Mouse (Mus musculus): ENCODE results near the gene Slc39a13. TPM values are rescaled to one million over a fixed set of nuclear protein-coding genes. Genes with fewer than 3 reads are reported as not detected.
A peak's percentile ranks its signal among the peaks of the same experiment; 100 is the strongest.
"Not testable (repeated sequence)": the region's sequence is repeated elsewhere in the genome, so short reads cannot be mapped to it uniquely, and the experiment has no call there.

The Slc39a13 gene
- polyA plus RNA-seq, 1 experiment, result 15.6 TPM

DNA sequence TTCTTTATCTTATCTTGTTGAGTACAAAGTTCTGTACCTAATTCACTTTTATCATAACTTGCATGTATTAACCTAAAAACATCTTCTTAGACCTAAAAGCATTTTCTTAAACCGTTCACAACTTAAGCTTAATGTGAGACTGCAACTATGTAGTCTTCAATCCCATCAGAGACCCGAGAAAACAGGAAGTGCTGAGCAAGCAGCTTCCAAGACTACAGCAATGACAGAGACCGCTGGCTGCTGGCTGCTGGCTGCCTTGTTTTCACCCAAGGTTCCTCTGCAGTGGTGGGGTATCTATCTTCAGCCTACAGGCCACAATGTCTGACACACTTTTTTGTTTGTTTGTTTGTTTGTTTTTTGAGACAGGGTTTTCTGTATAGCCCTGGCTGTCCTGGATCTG lies 18.3 kb downstream of the Slc39a13 start:
- TF ChIP-seq CTCF (IDR thresholded peaks at IDR 0.05; ENCODE audit: control insufficient read depth, insufficient read depth, low read length) (no peak), POLR2A (IDR thresholded peaks at IDR 0.05; ENCODE audit: borderline replicate concordance, control insufficient read depth, low read depth, low read length) (no peak)
- Histone ChIP-seq H3K4me3 (replicated peaks; ENCODE audit: control insufficient read depth, low read depth, low read length) (no peak overlapping the region), H3K4me1 (ENCODE audit: control insufficient read depth, insufficient read depth, low read length) (peaks cover 1% of the 10 kb centered on the region; the same call in 1 of the 2 replicates), H3K27ac (ENCODE audit: control insufficient read depth, insufficient read depth, low read depth, low read length, poor library complexity) (no peak overlapping the region)
- 26% methylated on average over 3 of the region's 3 CpGs for whole genome bisulfite sequencing

DNA sequence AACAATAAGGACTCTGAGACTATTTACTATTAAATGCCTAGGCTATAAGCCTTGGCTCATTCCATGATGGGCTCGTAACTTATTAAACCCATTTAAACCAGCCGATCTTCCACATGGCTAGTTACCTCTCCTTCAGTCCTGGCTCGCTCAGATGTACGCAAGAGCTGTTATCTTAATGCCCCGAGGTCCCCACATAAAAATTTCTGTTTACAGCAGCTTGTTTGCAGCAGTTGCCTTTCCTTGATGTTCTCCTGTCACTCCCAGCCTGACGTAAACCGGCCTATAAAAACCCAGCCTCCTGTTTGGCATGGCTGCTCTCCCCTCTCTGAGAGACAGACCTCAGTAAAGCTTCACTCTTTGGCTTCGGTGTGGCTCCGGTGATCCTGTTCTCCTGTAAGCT lies 22.9 kb downstream of the Slc39a13 start:
- Histone ChIP-seq H3K4me1 (ENCODE audit: control insufficient read depth, insufficient read depth, low read length) (no peaks in the 10 kb centered on the region), H3K27ac (ENCODE audit: control insufficient read depth, insufficient read depth, low read depth, low read length, poor library complexity) (no peak overlapping the region), H3K4me3 (replicated peaks; ENCODE audit: control insufficient read depth, low read depth, low read length) (no peak overlapping the region)
- TF ChIP-seq CTCF (IDR thresholded peaks at IDR 0.05; ENCODE audit: control insufficient read depth, insufficient read depth, low read length) (no peak), POLR2A (IDR thresholded peaks at IDR 0.05; ENCODE audit: borderline replicate concordance, control insufficient read depth, low read depth, low read length) (no peak)
- WGBS, result 74% methylated on average over 9 of the region's 9 CpGs

DNA sequence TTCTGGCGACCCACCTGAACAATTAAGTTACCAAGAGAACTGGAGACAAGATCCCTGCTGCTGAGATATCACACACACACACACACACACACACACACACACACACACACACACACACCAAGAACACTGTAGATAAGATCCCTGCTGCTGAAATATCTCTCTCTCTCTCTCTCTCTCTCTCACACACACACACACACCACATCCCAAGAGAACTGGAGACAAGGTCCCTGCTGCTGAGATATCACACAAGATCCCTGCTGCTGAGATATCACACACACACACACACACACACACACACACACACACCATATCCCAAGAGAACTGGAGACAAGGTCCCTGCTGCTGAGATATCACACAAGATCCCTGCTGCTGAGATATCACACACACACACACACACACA lies 24.4 kb downstream of the Slc39a13 start:
- H3K4me1 ChIP-seq (ENCODE audit: control insufficient read depth, insufficient read depth, low read length); H3K4me3 ChIP-seq (replicated peaks; ENCODE audit: control insufficient read depth, low read depth, low read length); H3K27ac ChIP-seq (ENCODE audit: control insufficient read depth, insufficient read depth, low read depth, low read length, poor library complexity): not testable (repeated sequence)
- 50% methylated on average over 1 of the region's 1 CpGs for WGBS

DNA sequence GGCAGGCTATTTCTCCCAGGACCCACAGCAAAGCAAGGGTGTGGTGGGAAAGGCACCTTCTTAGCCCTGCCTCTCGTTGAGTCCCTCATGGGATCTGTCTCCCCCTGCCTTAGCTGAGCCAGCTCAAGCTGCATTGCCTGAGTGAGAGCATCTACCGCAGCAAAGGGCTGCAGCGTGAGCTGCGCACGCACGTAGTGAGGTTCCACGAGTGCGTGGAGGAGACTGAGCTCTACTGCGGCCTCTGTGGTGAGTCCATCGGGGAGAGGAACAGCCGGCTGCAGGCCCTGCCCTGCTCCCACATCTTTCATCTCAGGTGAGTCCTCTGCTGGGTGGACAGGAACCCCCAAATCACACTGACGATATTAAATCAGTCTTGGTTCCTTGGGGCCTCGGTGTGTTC lies 25.5 kb downstream of the Slc39a13 start:
- Histone ChIP-seq H3K4me3 (replicated peaks; ENCODE audit: control insufficient read depth, low read depth, low read length) (no peak overlapping the region), H3K4me1 (ENCODE audit: control insufficient read depth, insufficient read depth, low read length) (no peaks in the 10 kb centered on the region), H3K27ac (ENCODE audit: control insufficient read depth, insufficient read depth, low read depth, low read length, poor library complexity) (no peak overlapping the region)
- no peak for TF ChIP-seq CTCF (IDR thresholded peaks at IDR 0.05; ENCODE audit: control insufficient read depth, insufficient read depth, low read length)
- no peak for TF ChIP-seq POLR2A (IDR thresholded peaks at IDR 0.05; ENCODE audit: borderline replicate concordance, control insufficient read depth, low read depth, low read length)
- 84% methylated on average over 13 of the region's 13 CpGs for WGBS

DNA sequence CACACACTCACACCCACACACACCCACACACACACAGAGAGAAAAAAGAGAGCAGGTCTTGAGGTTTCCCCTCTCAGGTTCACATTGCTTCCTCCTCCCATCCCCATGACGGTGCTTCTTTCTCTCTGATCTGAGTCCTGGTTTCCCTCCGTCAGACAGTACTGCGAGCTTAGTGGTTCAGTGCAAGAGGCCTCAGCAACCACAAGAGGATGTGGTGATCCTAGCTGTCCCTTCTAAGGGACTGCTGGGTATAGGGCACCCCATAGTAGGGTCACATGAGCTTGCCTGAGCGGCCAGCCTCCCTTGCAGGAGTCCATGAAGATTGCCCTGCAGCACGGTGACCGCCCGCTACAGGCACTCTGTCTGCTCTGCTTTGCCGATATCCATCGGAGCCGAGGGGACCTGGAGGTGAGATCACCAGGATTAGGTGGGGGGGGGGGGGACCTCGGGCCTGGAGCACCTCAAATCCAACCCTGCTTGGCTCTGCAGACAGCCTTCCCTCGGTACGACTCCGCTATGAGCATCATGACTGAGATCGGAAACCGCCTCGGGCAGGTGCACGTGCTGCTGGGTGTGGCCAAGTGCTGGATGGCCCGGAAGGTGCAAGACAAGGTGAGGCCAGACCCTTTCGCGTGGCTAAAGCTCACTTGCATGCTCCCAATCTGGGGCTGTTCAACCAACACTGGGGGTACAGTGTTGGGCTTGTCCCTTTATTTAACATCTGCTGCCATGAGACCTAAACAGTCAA lies 27.4 kb downstream of the Slc39a13 start:
- TF ChIP-seq CTCF (IDR thresholded peaks at IDR 0.05; ENCODE audit: control insufficient read depth, insufficient read depth, low read length) (no peak), POLR2A (IDR thresholded peaks at IDR 0.05; ENCODE audit: borderline replicate concordance, control insufficient read depth, low read depth, low read length) (no peak)
- Histone ChIP-seq H3K4me3 (replicated peaks; ENCODE audit: control insufficient read depth, low read depth, low read length) (no peak overlapping the region), H3K27ac (ENCODE audit: control insufficient read depth, insufficient read depth, low read depth, low read length, poor library complexity) (no peak overlapping the region), H3K4me1 (ENCODE audit: control insufficient read depth, insufficient read depth, low read length) (no peaks in the 10 kb centered on the region)
- WGBS, result 30% methylated on average over 21 of the region's 21 CpGs

DNA sequence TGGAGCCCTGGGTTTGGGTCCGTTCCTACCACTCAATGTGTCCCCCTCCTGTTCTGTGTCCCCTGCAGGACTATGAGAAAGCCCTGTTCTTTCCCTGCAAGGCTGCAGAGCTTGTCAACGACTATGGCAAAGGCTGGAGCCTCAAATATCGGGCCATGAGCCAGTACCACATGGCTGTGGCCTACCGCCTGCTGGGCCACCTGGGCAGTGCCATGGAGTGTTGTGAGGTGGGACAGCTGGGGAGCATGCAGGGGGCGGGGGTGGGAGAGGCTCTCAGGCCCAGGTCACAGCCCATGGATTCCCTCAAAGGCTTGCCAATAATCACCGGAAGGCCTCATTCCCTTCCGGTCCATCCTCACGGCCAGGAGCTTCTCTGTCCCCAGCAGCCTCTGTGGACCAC lies 28.4 kb downstream of the Slc39a13 start:
- TF ChIP-seq POLR2A (IDR thresholded peaks at IDR 0.05; ENCODE audit: borderline replicate concordance, control insufficient read depth, low read depth, low read length) (no peak), CTCF (IDR thresholded peaks at IDR 0.05; ENCODE audit: control insufficient read depth, insufficient read depth, low read length) (no peak)
- Histone ChIP-seq H3K27ac (ENCODE audit: control insufficient read depth, insufficient read depth, low read depth, low read length, poor library complexity) (no peak overlapping the region), H3K4me1 (ENCODE audit: control insufficient read depth, insufficient read depth, low read length) (no peaks in the 10 kb centered on the region), H3K4me3 (replicated peaks; ENCODE audit: control insufficient read depth, low read depth, low read length) (no peak overlapping the region)
- WGBS, result 73% methylated on average over 8 of the region's 8 CpGs

DNA sequence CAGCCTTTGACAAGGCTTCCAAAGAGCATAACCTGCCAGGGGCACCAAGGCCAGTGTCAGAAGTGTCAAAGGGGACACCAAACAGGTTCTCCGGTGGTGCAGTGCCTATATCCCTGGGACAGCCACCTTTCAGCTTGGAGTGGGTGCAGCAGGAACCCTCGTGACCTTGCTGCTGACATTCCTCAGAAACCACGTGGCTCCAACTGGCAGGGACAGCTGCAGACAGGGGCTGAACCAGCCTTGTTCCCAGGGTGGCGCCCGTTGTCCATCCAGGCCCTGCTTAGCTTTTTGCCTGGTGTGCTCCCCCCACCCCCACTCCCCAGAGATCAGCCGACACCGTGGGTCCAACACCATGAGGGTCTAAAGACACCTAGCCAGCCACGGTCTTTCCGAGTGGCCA lies 34.8 kb downstream of the Slc39a13 start, which contains the start of gene Rapsn:
Rapsn (plus strand) TSS at position 236 of the 400 bp plus-strand sequence.
- no peak within 1 kb of the TSS for H3K4me3 ChIP-seq (replicated peaks; ENCODE audit: control insufficient read depth, low read depth, low read length)
- no peak within 1 kb of the TSS for H3K27ac ChIP-seq (ENCODE audit: control insufficient read depth, insufficient read depth, low read depth, low read length, poor library complexity)
- H3K4me1 ChIP-seq (ENCODE audit: control insufficient read depth, insufficient read depth, low read length), result no peaks in the 10 kb centered on the region
- no peak for TF ChIP-seq POLR2A (IDR thresholded peaks at IDR 0.05; ENCODE audit: borderline replicate concordance, control insufficient read depth, low read depth, low read length)
- TF ChIP-seq CTCF (IDR thresholded peaks at IDR 0.05; ENCODE audit: control insufficient read depth, insufficient read depth, low read length), result no peak
- WGBS, result 75% methylated on average over 9 of the region's 9 CpGs

DNA sequence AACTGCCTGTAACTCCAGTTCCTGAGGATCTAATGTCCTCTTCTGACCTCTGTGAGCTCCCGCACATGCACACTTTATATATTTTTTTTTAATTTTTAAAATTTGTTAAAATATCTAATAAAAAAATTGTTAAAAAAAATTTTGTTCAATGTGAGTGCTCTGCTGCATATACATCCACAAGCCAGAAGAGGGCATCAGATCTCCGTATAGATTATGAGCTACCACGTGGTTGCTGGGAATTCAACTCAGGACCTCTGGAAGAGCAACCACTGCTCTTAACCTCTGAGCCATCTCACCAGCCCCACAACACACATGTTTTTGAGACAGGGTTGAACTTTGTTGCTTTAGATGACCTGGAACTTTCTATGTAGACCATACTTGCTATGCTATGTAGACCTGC lies 37.2 kb downstream of the Slc39a13 start:
- TF ChIP-seq POLR2A (IDR thresholded peaks at IDR 0.05; ENCODE audit: borderline replicate concordance, control insufficient read depth, low read depth, low read length), result no peak
- 0 out of 2 replicates have a peak, but pooled peaks have one; percentile 6 for TF ChIP-seq CTCF (IDR thresholded peaks at IDR 0.05; ENCODE audit: control insufficient read depth, insufficient read depth, low read length)
- Histone ChIP-seq H3K4me1 (ENCODE audit: control insufficient read depth, insufficient read depth, low read length) (no peaks in the 10 kb centered on the region; the same call in 1 of the 2 replicates), H3K4me3 (replicated peaks; ENCODE audit: control insufficient read depth, low read depth, low read length) (no peak overlapping the region), H3K27ac (ENCODE audit: control insufficient read depth, insufficient read depth, low read depth, low read length, poor library complexity) (no peak overlapping the region)
- 24% methylated on average over 3 of the region's 3 CpGs for WGBS

DNA sequence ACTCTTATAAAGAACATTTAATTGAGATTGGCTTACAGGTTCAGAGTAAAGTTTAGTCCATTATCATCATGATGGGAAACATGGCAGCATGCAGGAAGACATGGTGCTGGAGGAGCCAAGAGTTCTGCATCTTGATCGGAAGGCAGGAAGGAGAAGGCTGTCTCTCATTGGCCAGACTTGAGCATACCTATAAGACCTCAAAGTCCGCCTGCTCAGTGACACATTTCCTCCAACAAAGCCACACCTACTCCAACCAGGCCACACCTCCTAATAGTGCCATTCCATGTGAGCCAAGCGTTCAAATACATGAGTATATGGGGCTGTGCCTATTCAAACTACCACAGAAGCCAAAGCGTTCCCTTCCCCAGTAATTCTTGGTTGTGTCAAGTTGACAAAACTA lies 39.0 kb downstream of the Slc39a13 start:
- WGBS, result 77% methylated on average over 4 of the region's 4 CpGs
- no peak for TF ChIP-seq CTCF (IDR thresholded peaks at IDR 0.05; ENCODE audit: control insufficient read depth, insufficient read depth, low read length)
- Histone ChIP-seq H3K27ac (ENCODE audit: control insufficient read depth, insufficient read depth, low read depth, low read length, poor library complexity) (no peak overlapping the region), H3K4me3 (replicated peaks; ENCODE audit: control insufficient read depth, low read depth, low read length) (no peak overlapping the region), H3K4me1 (ENCODE audit: control insufficient read depth, insufficient read depth, low read length) (no peaks in the 10 kb centered on the region; the same call in 1 of the 2 replicates)
